Mouse (Mus musculus) gastrocnemius, adult 18-20 months (tissue): ENCODE data around the gene Spn. TPM values are rescaled to one million over a fixed set of nuclear protein-coding genes. Genes with fewer than 3 reads are reported as not detected.
"Not testable (repeated sequence)": the region's sequence is repeated elsewhere in the genome, so short reads cannot be mapped to it uniquely, and the experiment has no call there.

ENCODE experiments used
- DNase-seq: peaks from one replicate; pipeline ENCODE4 v3.0.0; 2021; ENCODE audit warnings: low spot score
- long read RNA-seq, 2 experiments: library from polyadenylated mRNA; stranded (forward); transcript quantifications; one replicate each; pipeline ENCODE4 v2.0.0; 2021
- total RNA-seq, 2 experiments: library from RNA; stranded (reverse); gene quantifications; 2 replicates each; pipeline ENCODE4 v1.2.3; 2021

Gene Spn
- under 1 TPM; 0.07 to 0.14 TPM for total RNA-seq
- long read RNA-seq, experiment 1 = 0 reads
- long read RNA-seq, experiment 2 = 0 reads

GRCm38 (mm10) chr7:127137262-127138017, at the start of gene Spn:
TSS of gene Spn (minus strand) at chr7:127137823.
- DNase-seq = no peak

- DNase-seq = no peak
These were observed 49.7 kb upstream of the Spn start for GRCm38 (mm10) chr7:127187351-127187750.

- no peak for DNase-seq
These were observed 48.0 kb upstream of the Spn start for GRCm38 (mm10) chr7:127185601-127186000.

- no peak for DNase-seq
These were observed 47.1 kb upstream of the Spn start for GRCm38 (mm10) chr7:127184720-127185119.

GRCm38 (mm10) chr7:127183828-127184227, 46.2 kb upstream of the Spn start:
- no peak for DNase-seq

- DNase-seq = no peak
These were observed 45.7 kb upstream of the Spn start for GRCm38 (mm10) chr7:127183345-127183744.

GRCm38 (mm10) chr7:127181724-127182123, 44.1 kb upstream of the Spn start:
- not testable (repeated sequence) for DNase-seq

- DNase-seq = no peak
These were observed 43.2 kb upstream of the Spn start for GRCm38 (mm10) chr7:127180783-127181182.

- DNase-seq = no peak
These were observed 39.3 kb upstream of the Spn start for GRCm38 (mm10) chr7:127176937-127177336.

GRCm38 (mm10) chr7:127166501-127166900, 28.9 kb upstream of the Spn start:
- no peak for DNase-seq

- no peak for DNase-seq
These were observed 28.2 kb upstream of the Spn start for GRCm38 (mm10) chr7:127165607-127166493.

- DNase-seq = no peak
These were observed 26.4 kb upstream of the Spn start for GRCm38 (mm10) chr7:127164002-127164401.

- no peak for DNase-seq
These were observed 24.9 kb upstream of the Spn start for GRCm38 (mm10) chr7:127162546-127162945.

GRCm38 (mm10) chr7:127157548-127157947, 19.9 kb upstream of the Spn start:
- no peak for DNase-seq

- no peak for DNase-seq
These were observed 15.9 kb upstream of the Spn start for GRCm38 (mm10) chr7:127153477-127153876.

- no peak for DNase-seq
These were observed 14.8 kb upstream of the Spn start for GRCm38 (mm10) chr7:127152464-127152863.

GRCm38 (mm10) chr7:127147901-127148300, 10.3 kb upstream of the Spn start:
- DNase-seq = no peak

GRCm38 (mm10) chr7:127146267-127146603, 8.6 kb upstream of the Spn start:
- no peak for DNase-seq

GRCm38 (mm10) chr7:127145387-127146266, 8.0 kb upstream of the Spn start:
- DNase-seq = no peak

GRCm38 (mm10) chr7:127144412-127144811, 6.8 kb upstream of the Spn start:
- DNase-seq = no peak

- no peak for DNase-seq
These were observed 5.0 kb upstream of the Spn start for GRCm38 (mm10) chr7:127142666-127143065.

- no peak for DNase-seq
These were observed 4.6 kb upstream of the Spn start for GRCm38 (mm10) chr7:127142214-127142613.
